Mouse (Mus musculus): Measurements from ENCODE around the gene Rxrg. TPM values are rescaled to one million over a fixed set of nuclear protein-coding genes. Genes with fewer than 3 reads are reported as not detected.

Rxrg gene
- 1.1 and 1.6 TPM in 2 replicates for polyA plus RNA-seq (2012; rRNA removed)

- WGBS = 4% methylated on average over 40 of the region's 40 CpGs
- Histone ChIP-seq H3K4me1 (ENCODE audit: control insufficient read depth, insufficient read depth, insufficient read length) (no peaks in the 10 kb centered on the region), H3K27ac (ENCODE audit: insufficient read depth, low read length) (no peak within 1 kb of the TSS), H3K36me3 (ENCODE audit: control insufficient read depth, insufficient read depth, low read length) (no peaks in the 10 kb centered on the region), H3K4me3 (ENCODE audit: extremely low read depth, insufficient read depth, insufficient read length) (0 out of 2 replicates have a peak within 1 kb of the TSS, but pooled peaks have one; percentile 1), H3K27me3 (ENCODE audit: control insufficient read depth, insufficient read depth, low read length) (peaks cover 4% of the 10 kb centered on the region)
- no peak for DNase-seq (ENCODE audit: low read depth in 1 of 2, low spot score in 2 of 2)
- no peak for TF ChIP-seq CTCF (IDR thresholded peaks at IDR 0.05; ENCODE audit: extremely low read depth, insufficient read depth, insufficient read length, insufficient replicate concordance)
- TF ChIP-seq POLR2A (IDR thresholded peaks at IDR 0.05; ENCODE audit: low read depth, low read length) = no peak
Observed at GRCm38 (mm10) chr1:167598255-167599081, at the start of gene Rxrg. Gene Rxrg, plus strand, starts transcription at chr1:167598384.

GRCm38 (mm10) chr1:167549324-167549723, 48.9 kb upstream of the Rxrg start:
- H3K27me3 ChIP-seq (ENCODE audit: control insufficient read depth, insufficient read depth, low read length) = no peaks in the 10 kb centered on the region
- no peaks in the 10 kb centered on the region for H3K36me3 ChIP-seq (ENCODE audit: control insufficient read depth, insufficient read depth, low read length)
- DNase-seq (ENCODE audit: low read depth in 1 of 2, low spot score in 2 of 2) = no peak
- TF ChIP-seq CTCF (IDR thresholded peaks at IDR 0.05; ENCODE audit: extremely low read depth, insufficient read depth, insufficient read length, insufficient replicate concordance) = no peak
- H3K4me1 ChIP-seq (ENCODE audit: control insufficient read depth, insufficient read depth, insufficient read length) = no peaks in the 10 kb centered on the region; the same call in 1 of the 2 replicates
- 85% methylated on average over 6 of the region's 6 CpGs for WGBS
- no peak overlapping the region for H3K27ac ChIP-seq (ENCODE audit: insufficient read depth, low read length)
- H3K4me3 ChIP-seq (ENCODE audit: extremely low read depth, insufficient read depth, insufficient read length) = no peak overlapping the region

DNA sequence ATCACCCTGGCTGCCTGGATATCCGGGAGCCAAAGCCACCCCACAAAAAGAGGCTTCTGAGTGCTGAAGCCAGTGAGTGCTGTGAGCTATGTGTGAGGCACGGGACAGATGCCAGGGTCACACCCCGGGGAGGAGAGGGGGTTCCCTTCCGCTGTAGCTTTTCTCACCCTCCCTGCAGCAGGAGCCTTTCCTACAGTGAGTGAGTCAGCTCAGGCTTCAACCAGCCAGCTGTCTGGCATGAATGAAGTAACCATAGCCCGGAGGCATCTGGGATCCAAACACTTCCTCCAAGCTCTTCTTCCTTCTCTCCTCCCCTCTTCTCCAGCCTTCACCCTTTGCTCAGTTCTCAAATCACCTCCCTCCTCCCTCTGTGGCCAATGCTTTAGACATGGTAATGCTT, 46.6 kb upstream of the Rxrg start:
- WGBS = 1% methylated on average over 5 of the region's 5 CpGs
- no peak for DNase-seq (ENCODE audit: low read depth in 1 of 2, low spot score in 2 of 2)
- no peaks in the 10 kb centered on the region for H3K27me3 ChIP-seq (ENCODE audit: control insufficient read depth, insufficient read depth, low read length)
- TF ChIP-seq CTCF (IDR thresholded peaks at IDR 0.05; ENCODE audit: extremely low read depth, insufficient read depth, insufficient read length, insufficient replicate concordance) (no peak), POLR2A (IDR thresholded peaks at IDR 0.05; ENCODE audit: low read depth, low read length) (no peak)
- H3K4me1 ChIP-seq (ENCODE audit: control insufficient read depth, insufficient read depth, insufficient read length) = no peaks in the 10 kb centered on the region; the same call in 1 of the 2 replicates
- no peak overlapping the region for H3K4me3 ChIP-seq (ENCODE audit: extremely low read depth, insufficient read depth, insufficient read length)
- H3K27ac ChIP-seq (ENCODE audit: insufficient read depth, low read length) = no peak overlapping the region
- no peaks in the 10 kb centered on the region for H3K36me3 ChIP-seq (ENCODE audit: control insufficient read depth, insufficient read depth, low read length)

DNA sequence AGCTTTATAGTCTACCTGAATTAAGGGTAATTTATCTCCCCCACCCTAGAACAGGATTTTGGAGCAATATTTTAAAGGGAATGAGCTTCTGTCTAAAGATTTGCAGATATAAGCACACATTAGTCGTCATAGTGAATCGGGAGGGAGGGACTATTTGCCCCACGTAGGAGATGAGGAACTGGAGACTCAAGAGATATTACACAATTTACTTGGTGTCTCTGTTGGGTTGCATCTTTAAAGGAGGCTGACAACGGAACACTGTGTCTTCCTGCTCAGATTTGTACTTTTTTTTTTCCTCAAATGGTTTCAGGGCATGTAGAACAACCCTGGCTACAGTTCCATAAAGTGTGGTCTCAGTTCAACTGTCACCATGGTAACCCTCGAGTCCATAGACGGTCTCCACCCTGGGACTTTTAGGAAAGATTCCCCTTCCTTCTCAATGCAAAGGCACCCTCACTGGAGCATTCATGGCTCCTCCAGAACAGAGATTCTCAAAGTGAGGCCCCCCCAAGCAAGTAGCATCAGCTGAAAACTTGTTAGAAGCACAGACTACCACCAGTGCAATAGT, 44.1 kb upstream of the Rxrg start:
- no peak overlapping the region for H3K27ac ChIP-seq (ENCODE audit: insufficient read depth, low read length)
- H3K36me3 ChIP-seq (ENCODE audit: control insufficient read depth, insufficient read depth, low read length) = no peaks in the 10 kb centered on the region
- no peak for DNase-seq (ENCODE audit: low read depth in 1 of 2, low spot score in 2 of 2)
- H3K4me1 ChIP-seq (ENCODE audit: control insufficient read depth, insufficient read depth, insufficient read length) = no peaks in the 10 kb centered on the region; the same call in 1 of the 2 replicates
- no peak overlapping the region for H3K4me3 ChIP-seq (ENCODE audit: extremely low read depth, insufficient read depth, insufficient read length)
- TF ChIP-seq POLR2A (IDR thresholded peaks at IDR 0.05; ENCODE audit: low read depth, low read length) (no peak), CTCF (IDR thresholded peaks at IDR 0.05; ENCODE audit: extremely low read depth, insufficient read depth, insufficient read length, insufficient replicate concordance) (no peak)
- WGBS = 58% methylated on average over 6 of the region's 6 CpGs
- no peaks in the 10 kb centered on the region for H3K27me3 ChIP-seq (ENCODE audit: control insufficient read depth, insufficient read depth, low read length)

DNA sequence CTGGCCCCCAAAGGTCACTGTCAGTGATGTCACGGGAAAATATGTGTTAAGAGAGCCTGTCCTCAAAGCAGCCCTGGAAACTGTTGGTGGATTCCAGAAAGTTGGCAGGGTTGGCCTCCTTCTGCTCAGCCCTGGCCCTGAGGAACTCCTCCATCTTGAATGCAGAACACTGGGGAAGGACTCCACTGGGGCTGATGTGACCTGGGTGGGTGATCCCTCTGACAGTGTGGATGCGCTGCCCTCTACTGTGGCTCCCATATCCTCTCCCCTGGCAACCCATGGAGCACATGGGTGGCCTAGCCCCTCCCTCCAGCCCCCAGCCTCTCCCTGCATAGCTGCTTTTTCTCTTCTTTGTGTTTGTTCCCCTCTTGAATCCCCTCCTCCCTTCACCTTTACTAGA, 31.6 kb upstream of the Rxrg start:
- no peak overlapping the region for H3K4me3 ChIP-seq (ENCODE audit: extremely low read depth, insufficient read depth, insufficient read length)
- TF ChIP-seq CTCF (IDR thresholded peaks at IDR 0.05; ENCODE audit: extremely low read depth, insufficient read depth, insufficient read length, insufficient replicate concordance) = no peak
- TF ChIP-seq POLR2A (IDR thresholded peaks at IDR 0.05; ENCODE audit: low read depth, low read length) = no peak
- no peaks in the 10 kb centered on the region for H3K27me3 ChIP-seq (ENCODE audit: control insufficient read depth, insufficient read depth, low read length)
- no peak for DNase-seq (ENCODE audit: low read depth in 1 of 2, low spot score in 2 of 2)
- H3K27ac ChIP-seq (ENCODE audit: insufficient read depth, low read length) = no peak overlapping the region
- H3K36me3 ChIP-seq (ENCODE audit: control insufficient read depth, insufficient read depth, low read length) = no peaks in the 10 kb centered on the region
- 77% methylated on average over 2 of the region's 2 CpGs for WGBS
- H3K4me1 ChIP-seq (ENCODE audit: control insufficient read depth, insufficient read depth, insufficient read length) = no peaks in the 10 kb centered on the region

GRCm38 (mm10) chr1:167579131-167579530, 19.1 kb upstream of the Rxrg start:
- Histone ChIP-seq H3K4me3 (ENCODE audit: extremely low read depth, insufficient read depth, insufficient read length) (no peak overlapping the region), H3K36me3 (ENCODE audit: control insufficient read depth, insufficient read depth, low read length) (no peaks in the 10 kb centered on the region), H3K27me3 (ENCODE audit: control insufficient read depth, insufficient read depth, low read length) (no peaks in the 10 kb centered on the region), H3K4me1 (ENCODE audit: control insufficient read depth, insufficient read depth, insufficient read length) (no peaks in the 10 kb centered on the region), H3K27ac (ENCODE audit: insufficient read depth, low read length) (no peak overlapping the region)
- no peak for DNase-seq (ENCODE audit: low read depth in 1 of 2, low spot score in 2 of 2)
- 50% methylated on average over 3 of the region's 3 CpGs for WGBS
- TF ChIP-seq CTCF (IDR thresholded peaks at IDR 0.05; ENCODE audit: extremely low read depth, insufficient read depth, insufficient read length, insufficient replicate concordance) (no peak), POLR2A (IDR thresholded peaks at IDR 0.05; ENCODE audit: low read depth, low read length) (no peak)

DNA sequence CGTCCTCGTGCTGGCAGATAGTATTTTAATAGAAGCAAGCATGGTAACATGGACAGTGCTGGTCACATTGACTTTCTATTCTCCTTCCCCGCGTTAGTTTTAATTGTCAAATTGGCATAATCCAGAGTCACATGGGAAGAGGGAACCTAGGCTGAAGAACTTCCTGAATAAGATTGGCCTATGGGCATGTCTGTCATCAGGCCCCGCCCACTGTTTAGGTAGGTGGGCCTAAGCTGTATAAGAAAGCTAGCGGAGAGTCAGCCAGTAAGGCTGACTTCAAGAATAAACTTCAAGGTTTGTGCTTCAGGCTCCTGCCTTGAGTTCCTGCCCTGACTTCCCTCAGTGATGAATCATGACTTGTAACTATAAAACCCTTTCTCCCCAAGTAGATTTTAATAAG, 15.0 kb upstream of the Rxrg start:
- Histone ChIP-seq H3K27ac (ENCODE audit: insufficient read depth, low read length) (no peak overlapping the region), H3K36me3 (ENCODE audit: control insufficient read depth, insufficient read depth, low read length) (no peaks in the 10 kb centered on the region), H3K4me3 (ENCODE audit: extremely low read depth, insufficient read depth, insufficient read length) (no peak overlapping the region), H3K4me1 (ENCODE audit: control insufficient read depth, insufficient read depth, insufficient read length) (no peaks in the 10 kb centered on the region), H3K27me3 (ENCODE audit: control insufficient read depth, insufficient read depth, low read length) (no peaks in the 10 kb centered on the region)
- DNase-seq (ENCODE audit: low read depth in 1 of 2, low spot score in 2 of 2) = no peak
- 73% methylated on average over 6 of the region's 6 CpGs for WGBS
- no peak for TF ChIP-seq CTCF (IDR thresholded peaks at IDR 0.05; ENCODE audit: extremely low read depth, insufficient read depth, insufficient read length, insufficient replicate concordance)
- no peak for TF ChIP-seq POLR2A (IDR thresholded peaks at IDR 0.05; ENCODE audit: low read depth, low read length)

All from spleen, adult 2 months (tissue).